Mouse (Mus musculus) left cerebral cortex, adult 9 months (tissue): ENCODE results near the gene Tex264.
"Not testable (repeated sequence)": the region's sequence is repeated elsewhere in the genome, so short reads cannot be mapped to it uniquely, and the experiment has no call there.

ENCODE experiments used
- DNase-seq, 2 experiments: peaks; one replicate each; pipeline ENCODE4 v3.0.0; 2022; ENCODE audit warnings: low spot score in 2 of 2

Gene Tex264

DNA sequence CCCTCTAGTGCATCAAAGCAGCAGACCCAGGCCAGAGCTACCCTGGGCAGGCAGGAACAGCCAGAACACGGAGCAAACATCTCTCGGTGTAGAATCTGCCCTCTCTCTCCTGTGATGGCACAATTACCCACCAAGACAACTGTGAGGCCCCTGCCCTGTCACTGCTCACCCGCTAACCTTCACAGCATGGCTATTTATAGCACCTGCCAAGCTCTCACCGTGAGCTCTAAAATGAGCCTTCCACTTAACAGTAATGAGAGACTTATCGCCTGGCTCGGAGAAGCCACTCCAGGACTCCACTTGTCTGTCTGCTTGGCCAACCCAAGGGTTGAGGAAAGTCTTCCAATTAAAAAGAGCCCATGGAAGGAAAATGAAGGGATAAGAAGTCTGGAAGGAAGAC, 22.5 kb downstream of the Tex264 start:
- DNase-seq = no peak

DNA sequence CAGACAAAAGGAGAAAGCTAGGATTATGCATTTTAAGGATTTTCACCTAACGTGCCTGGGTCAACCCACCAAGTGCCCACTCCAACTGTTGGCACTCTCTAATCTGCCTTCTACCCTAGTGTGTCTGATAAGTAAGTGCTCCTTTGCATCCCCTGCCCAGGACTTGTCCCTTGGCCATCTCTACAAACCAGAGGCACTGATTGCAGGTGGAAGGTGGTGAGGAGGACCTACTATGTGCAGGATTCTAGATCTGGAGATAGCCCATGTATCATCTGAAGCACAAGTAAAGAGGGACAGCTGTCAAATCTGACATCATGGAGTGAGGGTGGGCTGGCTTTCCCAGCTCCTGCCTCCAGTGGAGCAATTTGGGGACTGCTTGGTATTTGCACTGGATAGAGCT, 25.8 kb downstream of the Tex264 start:
- DNase-seq = no peak

DNA sequence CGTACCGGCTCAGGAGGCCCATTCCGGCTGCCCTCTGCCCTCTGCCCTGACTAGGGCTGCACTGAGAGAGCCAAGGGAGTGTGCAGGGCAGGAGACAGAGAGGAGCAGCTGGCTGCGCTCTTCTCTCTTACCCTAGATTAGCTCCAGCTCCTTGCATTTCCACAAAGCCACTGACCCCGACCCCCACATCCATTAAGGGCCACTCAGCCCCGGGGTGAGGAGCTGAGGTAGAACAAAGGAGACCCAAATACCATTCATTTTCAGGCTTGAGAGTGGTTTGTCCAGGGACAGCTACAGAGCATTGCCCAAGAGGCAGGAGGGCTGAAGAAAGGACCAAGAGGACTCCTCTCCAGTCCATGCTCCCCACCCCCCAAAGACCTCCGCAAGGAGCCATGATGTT, 26.3 kb downstream of the Tex264 start:
- no peak for DNase-seq

DNA sequence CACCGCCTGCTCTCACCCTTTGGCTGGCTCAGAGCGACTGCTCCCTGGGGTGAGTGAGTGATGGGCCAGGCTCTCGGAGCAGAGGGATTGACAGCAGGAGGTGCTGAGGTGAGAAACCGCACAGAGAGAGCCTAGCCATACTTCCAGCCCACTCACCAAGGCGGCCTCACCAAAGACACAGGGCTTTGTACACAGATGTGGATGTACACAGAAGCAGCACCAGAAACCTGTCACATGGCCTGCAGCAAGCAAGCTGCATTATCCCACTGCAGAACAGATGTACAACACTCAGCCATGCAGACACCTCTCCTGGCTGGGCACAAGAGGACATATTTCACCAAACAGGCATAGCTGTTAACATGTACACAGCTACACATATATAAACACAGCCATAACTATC, 28.1 kb downstream of the Tex264 start:
- DNase-seq = no peak

DNA sequence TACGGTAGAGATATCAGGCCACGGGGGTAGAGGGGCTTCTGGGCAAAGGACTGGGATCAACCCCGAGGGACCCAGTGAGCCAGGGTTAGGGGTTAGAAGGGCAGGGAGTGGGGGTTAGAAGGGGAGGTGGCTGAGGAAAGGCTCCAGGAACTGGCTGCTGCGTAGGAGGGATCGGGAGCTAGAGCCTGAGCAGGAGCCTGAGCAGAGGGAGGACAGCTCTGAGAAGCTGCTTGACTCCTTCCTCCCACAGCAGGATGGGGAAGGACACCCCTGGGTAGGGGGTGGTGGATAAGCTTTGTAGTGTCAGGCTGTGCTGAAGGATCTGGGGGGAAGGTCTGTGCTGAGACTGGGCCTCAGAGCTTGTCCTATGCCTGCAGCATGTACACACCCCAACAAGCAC, 28.9 kb downstream of the Tex264 start:
- DNase-seq = no peak

DNA sequence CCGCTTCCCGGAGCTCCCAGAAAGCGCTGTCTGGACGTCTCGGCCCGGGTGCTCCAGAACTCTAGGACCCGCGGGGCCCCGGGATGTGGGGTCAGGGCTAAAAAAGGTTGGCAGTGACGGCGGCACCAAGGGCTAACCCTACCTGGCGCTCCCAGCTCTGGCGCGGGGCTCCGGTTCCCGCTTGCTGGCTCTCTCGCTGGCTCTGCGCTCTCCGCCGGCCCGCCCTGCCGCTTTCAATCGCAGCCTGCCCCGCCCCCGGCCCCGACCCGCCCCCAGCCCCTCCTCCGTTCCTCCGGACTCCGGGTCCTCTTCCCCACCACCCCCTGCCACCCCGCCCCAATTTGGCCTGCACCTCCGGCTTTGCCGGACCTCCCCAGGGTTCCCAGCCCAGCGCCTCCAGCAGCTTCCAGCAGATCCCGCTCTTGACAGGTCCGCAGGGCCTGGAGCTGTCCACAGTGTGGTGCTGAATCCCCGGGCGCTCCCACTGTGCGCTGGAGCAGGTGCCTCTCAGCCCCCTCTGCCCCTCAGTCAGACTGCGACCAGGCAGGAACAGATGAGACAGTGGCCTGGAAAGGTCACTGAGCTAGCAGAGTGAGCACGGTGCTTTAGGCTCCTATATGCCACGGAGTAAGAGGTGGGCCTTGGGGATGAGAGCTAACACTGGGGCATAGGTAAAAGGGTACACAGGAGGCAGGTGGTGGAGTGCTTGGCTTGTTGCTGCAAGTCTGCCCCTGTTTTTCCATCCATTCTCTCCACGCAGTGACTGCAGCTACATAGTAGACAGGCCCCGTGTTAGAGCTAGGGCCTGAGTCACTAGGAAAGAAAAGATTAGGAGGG, 29.6 kb downstream of the Tex264 start, which contains the start of gene Grm2:
TSS of gene Grm2 (minus strand) at position 199 of the 837 bp plus-strand sequence.
- DNase-seq = no peak

DNA sequence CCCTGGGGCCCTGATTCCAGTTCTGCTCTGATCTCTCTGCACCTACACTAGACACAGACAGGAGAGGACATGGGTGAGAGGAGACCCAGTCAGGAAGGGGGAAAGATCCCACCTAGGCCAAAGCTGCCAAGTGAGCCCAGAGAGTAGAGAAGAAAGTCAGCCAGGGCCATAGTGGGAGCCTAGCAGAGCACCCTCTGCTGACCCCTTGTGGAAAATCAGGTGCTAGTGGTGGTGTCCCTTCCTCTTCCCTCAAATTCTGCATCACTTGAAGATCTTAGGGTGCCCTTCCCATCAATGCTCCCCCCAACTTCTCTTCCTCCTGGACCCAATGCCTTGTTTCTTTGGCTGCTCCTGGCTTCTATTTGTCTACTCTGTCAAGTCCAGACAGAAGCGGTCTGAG, 33.0 kb downstream of the Tex264 start:
- DNase-seq = no peak

DNA sequence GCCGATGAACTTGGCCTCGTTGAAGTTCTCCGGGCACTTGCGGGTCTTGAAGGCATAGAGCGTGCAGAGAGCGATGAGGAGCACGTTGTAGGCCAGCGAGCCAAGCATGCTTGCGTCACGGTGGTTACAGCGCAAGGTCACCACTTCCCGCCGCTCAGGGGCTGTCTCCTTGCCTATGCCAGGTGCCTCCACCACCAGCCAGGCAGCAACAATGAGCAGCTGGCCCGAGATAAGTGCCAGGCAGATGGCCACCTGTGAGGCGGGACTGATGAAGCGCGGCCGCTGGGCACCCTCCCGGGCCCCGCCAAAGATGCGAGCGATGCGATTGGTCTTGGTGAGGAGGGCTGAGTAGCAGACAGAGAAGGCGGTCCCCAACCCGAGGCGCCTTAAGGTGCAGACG, 38.5 kb downstream of the Tex264 start:
- DNase-seq = no peak

DNA sequence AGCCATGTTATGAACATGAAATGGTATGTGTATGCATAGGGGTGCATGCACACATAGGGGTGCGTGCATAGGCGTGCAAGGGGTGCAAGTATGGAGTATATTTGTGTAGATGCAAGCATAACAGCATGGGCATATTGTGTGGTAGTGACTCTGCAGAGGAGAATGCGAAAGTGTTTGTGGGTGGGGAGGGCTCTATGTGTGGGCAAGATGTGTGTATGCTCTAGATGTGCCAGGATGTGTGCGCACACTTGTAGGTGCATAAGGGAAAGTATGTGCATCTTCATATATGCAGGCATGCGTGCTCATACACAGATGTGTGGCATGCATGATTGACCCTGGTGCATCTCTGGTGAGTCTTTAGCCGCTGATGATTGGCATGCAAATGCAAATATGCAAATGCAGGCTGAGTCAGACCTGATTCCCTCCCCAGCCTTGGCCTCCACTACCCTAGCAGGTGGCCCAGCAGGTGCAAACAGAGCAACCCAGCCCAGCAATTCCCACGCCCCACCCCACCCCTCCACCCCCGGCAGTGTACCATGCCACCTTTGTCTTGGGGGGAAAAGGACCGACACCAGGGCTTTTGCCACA, 39.9 kb downstream of the Tex264 start:
- DNase-seq = no peak

DNA sequence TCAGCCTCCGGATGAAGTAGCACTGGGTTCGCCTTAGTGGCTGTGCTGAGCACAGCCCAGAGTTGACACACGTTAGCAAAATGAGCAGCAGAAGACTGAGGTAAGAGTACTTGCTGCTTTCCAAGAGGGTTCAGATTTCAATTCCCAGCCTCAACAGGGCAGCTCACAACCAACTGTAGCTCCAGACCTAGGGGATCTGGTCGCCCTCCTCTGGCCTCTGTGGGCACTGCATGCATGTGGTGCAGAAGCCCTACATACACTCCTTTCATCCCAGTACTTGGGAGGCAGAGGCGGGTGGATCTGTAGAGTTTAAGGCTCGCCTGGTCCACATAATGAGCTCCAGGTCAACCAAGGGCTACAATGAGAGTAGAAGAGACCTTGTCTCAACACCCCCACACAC, 41.9 kb downstream of the Tex264 start:
- no peak for DNase-seq

DNA sequence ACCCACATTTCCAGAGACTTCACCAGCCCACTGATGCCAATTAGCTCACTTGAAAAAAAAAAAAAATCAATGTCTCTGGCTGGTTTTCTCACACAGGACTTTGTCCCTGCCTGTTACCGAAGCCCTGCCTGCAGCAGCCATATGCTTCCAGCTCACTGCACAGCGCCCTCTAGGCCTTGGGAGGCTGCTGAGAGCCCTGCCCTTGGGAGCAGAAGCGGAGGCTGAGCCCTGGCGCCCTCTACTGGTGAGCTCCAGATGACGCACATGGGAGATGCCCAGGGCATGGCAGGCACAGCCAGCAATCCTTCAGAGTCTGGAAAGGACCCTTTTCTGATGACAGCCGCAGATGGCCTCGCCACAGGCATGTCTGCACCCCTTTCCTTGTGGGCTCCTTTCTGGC, 42.6 kb downstream of the Tex264 start:
- DNase-seq = peak in 1 of 2 experiments; percentile 84

DNA sequence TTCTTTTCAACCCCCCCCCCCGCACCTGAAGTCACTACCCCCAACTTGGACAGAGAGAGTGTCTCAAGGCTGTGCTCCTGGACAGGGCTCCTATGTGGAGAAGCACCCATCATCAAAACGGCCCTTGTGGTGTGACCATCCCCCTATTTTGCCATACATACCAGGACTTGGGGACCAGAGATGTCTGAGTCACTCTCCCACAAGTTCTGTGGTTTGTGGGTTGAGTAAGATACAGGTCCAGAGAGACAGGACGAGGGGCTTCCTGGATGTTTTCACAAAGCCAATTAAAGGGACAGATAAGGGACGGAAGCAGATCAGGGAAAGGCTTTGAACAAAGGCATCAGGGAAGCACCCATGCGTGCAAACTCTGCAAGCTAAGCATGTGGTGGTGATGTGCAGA, 44.4 kb downstream of the Tex264 start:
- DNase-seq = no peak

DNA sequence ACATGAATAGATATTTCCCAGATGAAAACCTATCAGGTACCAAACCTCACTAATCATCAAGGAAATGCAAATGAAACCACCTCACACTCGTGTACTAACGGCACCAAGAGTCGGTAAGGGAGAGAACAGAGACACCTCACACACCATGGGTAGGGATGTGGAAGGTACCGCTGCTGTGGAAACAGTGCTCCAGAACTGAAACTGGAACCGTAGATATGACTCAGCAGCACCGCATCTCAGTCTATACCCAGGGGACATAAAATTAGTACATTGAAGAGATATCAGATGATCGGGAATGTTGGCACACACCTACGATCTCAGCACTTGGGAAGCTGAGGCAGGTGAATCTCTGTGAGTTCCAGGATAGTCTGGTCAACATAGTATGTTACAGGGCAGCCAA, 47.6 kb downstream of the Tex264 start:
- no peak for DNase-seq

DNA sequence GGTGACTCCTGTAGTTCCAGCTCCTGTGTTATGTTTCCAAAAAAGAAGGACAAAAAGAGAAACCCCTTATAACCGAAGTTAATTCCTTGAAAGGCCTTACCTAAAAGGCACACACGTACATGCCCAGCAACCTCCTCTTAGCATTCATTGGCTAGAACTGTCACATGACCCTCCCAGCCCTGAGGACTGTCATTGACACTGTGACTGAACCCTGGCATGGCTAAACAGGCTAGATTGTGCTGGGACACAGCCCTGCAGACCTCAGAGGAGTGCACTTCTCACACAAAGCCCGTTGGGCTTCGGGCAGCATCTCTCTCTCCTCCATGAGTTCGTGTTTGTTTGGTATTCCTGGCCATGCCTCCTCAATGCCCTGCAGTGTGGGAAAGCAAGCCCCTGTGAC, 53.5 kb downstream of the Tex264 start:
- no peak for DNase-seq

DNA sequence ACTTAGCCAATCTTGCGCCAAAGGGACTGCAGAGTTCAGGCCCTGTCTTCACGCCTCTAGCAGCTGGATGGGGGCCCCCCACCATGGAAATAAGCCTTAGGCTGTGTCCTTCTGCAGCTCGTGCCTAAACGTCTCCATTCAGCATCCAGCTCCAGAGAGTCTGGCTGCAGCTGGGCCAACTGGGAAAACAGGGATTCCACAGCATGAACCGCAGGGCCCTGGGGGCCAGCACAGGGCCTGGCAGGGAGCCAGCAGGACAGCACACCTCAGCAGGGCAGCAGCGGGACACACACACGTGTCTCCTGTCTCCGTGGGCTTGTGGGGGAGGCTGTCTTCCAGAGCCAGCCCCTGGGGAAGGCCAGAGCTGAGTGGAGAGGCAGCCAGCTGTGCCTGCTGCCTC, 57.9 kb downstream of the Tex264 start:
- DNase-seq = not testable (repeated sequence)

DNA sequence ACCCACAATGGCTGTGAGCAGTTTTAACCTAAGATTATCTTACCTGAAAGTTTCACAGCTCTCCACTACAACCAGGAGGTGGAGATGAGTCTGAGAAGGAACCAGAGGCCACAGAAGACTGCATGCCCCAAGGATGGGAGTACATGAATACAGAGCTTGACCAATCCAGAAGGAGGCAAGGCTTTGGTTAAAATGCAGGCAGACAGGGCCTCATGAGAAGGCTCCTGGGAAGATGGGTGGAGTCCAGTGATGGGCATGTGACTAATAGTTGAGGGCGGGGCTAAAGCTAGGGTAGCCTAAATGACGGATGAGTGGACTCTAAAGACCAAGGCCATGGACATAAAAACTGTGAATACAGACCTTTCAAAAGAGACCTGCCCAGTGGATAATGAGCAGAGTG, 59.4 kb downstream of the Tex264 start, which contains the start of gene Iqcf6:
TSS of gene Iqcf6 (plus strand) at position 301 of the 400 bp plus-strand sequence.
- DNase-seq = no peak

DNA sequence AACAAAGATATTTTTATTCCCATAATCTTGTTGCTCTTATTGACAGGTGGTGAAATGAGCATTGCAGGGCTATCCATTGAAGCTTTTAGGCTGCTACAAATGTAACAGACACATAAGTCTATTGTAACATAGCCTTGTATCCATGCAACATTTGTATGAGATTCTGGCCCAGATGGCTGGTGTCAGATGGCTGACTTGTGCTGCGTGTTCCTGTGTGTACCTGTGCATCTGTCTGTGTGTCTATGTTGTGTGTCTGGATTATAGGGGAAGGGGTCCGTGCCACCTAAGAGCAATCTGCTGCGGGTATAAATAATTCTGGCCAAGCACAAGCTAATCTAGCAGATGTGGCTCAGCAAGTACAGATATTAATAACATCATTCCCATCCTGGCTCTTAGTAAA, 68.2 kb downstream of the Tex264 start:
- no peak for DNase-seq

DNA sequence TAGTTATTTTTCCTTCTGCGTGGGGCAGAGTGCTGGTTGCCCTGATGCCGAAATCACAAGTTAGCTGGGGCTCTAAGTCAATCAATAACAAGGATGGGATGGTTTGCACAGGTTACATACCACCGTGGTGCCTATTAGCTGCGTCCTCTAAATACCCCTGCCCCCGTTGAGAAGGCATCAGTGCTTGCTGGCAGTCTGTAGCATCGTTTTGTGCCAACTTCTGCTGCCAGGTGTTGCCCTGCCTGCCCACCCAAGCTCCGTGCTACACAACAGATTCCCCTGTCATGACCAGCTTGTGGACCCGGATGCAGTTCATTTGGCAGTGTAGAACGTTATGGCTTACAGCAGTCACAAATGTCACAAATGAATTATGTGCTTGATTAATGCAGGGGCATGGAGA, 69.4 kb downstream of the Tex264 start:
- DNase-seq = no peak

DNA sequence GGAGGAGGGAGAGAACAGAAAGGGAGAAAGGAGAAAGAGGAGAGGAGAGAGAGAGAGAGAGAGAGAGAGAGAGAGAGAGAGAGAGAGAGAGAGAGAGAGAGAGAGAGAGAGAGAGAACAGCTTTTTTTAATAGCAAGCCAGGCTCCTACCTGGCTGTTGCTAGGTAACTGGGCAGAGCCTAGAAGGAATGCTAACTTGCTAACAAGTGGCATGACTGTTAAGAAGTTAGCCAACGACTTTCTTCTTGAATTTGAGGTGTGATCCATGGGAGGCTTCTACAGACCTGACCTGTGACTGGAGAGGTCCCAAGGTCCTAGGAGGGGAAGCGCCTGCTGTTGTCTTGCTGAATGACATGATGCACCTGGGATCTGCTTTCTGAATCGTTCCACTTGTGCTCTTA, 71.1 kb downstream of the Tex264 start:
- DNase-seq = no peak

DNA sequence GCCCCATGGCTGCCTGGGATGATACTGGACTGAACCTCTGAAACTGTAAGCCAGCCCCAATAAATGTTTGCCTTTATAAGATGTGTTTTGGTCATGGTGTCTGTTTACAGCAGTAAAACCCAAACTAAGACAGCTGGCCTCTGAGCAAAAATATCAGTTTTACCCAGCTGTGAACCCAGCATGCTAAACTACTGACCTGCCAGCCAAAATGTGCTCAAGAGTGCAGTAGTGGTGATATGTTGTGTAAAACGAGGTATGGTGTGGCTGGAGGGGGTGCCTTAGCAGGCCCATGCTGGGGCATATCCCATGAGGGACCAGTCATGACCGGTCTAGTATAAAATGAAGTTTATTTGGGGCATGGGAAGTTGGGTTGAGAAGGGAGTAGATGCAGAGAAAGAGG, 71.8 kb downstream of the Tex264 start:
- DNase-seq = no peak

DNA sequence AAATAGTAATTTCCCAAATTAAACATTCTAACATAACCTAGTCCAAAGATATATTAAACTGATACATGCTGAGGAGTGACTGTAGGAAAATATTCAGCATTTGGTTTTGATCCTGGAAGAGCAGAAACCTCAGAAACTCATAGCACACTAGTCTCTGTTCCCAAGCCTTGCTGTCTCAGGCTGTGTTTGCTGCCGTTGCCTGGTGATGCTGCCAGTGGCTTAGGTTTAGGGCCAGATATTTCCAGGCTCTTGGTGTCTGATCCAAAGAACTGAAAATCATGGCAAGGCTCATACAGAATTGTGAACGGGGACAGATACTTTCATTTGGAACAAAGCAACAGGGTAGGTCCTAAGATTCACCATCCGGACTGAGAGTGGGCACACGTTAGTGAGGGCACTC, 75.0 kb downstream of the Tex264 start:
- DNase-seq = no peak
